Mouse (Mus musculus) ES-E14 (cell line): ENCODE data around the gene Sfxn5. TPM values are rescaled to one million over a fixed set of nuclear protein-coding genes. Genes with fewer than 3 reads are reported as not detected.

Experiments
- DNase-seq: peaks from one replicate; pipeline ENCODE4 v3.0.0-alpha.2; 2013; ENCODE audit warnings: low read depth, low spot score
- H3K27ac ChIP-seq: 2 replicates; pipeline ENCODE4 v1.5.1; 2012; ENCODE audit warnings: low read depth, mild to moderate bottlenecking, low read length, moderate library complexity, mixed read lengths; ENCODE audit not compliant: poor library complexity, insufficient read depth, severe bottlenecking
- H3K36me3 ChIP-seq: 2 replicates; pipeline ENCODE4 v1.6.1; 2012; ENCODE audit warnings: mild to moderate bottlenecking, low read length, moderate library complexity, mixed read lengths; ENCODE audit not compliant: control insufficient read depth, poor library complexity, insufficient read depth, severe bottlenecking
- H3K4me1 ChIP-seq, 2 experiments: fragments of 150-350 bp in 1 of 2; sonication (generic) in 1 of 2; 2 replicates each; pipeline ENCODE4 v1.6.1; 2012; ENCODE audit warnings: low read length in 2 of 2, mild to moderate bottlenecking in 1 of 2, mixed read lengths in 1 of 2; ENCODE audit not compliant: control insufficient read depth in 2 of 2, insufficient read depth in 2 of 2, poor library complexity in 1 of 2
- H3K4me3 ChIP-seq, 2 experiments: fragments of 150-350 bp in 1 of 2; sonication (generic) in 1 of 2; 2 replicates each; pipeline ENCODE4 v1.5.1; 2012; ENCODE audit warnings: low read length in 2 of 2, low read depth in 1 of 2, mild to moderate bottlenecking in 1 of 2, mixed read lengths in 1 of 2; ENCODE audit not compliant: insufficient read depth in 1 of 2, poor library complexity in 1 of 2, severe bottlenecking in 1 of 2
- H3K9ac ChIP-seq: 2 replicates; pipeline ENCODE4 v1.6.1; 2012; ENCODE audit warnings: low read depth, mild to moderate bottlenecking, low read length, mixed read lengths; ENCODE audit not compliant: poor library complexity, insufficient read depth, severe bottlenecking
- H3K9me3 ChIP-seq: fragments of 150-350 bp; sonication (generic); 2 replicates; pipeline ENCODE4 v1.6.1; 2012; ENCODE audit warnings: low read depth, mild to moderate bottlenecking, low read length; ENCODE audit not compliant: control insufficient read depth, insufficient read depth
- CHD2 ChIP-seq: IDR thresholded peaks from 2 replicates; pipeline ENCODE4 v1.6.1; 2014; ENCODE audit warnings: mild to moderate bottlenecking, low read depth, low read length, inconsistent platforms
- HCFC1 ChIP-seq: IDR thresholded peaks from 2 replicates; pipeline ENCODE4 v1.6.1; 2012; ENCODE audit warnings: low read length, inconsistent platforms, borderline replicate concordance; ENCODE audit not compliant: insufficient read depth
- MAFK ChIP-seq: IDR thresholded peaks from 2 replicates; pipeline ENCODE4 v1.6.1; 2014; ENCODE audit warnings: mild to moderate bottlenecking, low read depth, low read length, inconsistent platforms; ENCODE audit not compliant: insufficient read depth
- ZC3H11A ChIP-seq: IDR thresholded peaks from 2 replicates; pipeline ENCODE4 v1.6.1; 2012; ENCODE audit warnings: low read depth, mild to moderate bottlenecking, inconsistent platforms, low read length, borderline replicate concordance
- ZNF384 ChIP-seq: IDR thresholded peaks from 2 replicates; pipeline ENCODE4 v1.6.1; 2012; ENCODE audit warnings: low read depth, low read length, inconsistent platforms
- in situ Hi-C, 2 experiments: fragments of 600-800 bp; cut with MboI; formaldehyde crosslinking; loops; one replicate each; pipeline ENCODE4 v1.15.1; 2025; ENCODE audit warnings: low sequenced_read_pairs in 2 of 2, inconsistent platforms in 1 of 2; ENCODE audit not compliant: unreplicated experiment in 2 of 2
- total RNA-seq: library from RNA; depleted of rRNA; stranded (reverse); fragments of 300-350 nt; gene quantifications from 2 replicates; pipeline ENCODE4 v1.2.3, GENCODE M21; 2012

The Sfxn5 gene
- total RNA-seq, 1 experiment: 4.9 TPM

DNA sequence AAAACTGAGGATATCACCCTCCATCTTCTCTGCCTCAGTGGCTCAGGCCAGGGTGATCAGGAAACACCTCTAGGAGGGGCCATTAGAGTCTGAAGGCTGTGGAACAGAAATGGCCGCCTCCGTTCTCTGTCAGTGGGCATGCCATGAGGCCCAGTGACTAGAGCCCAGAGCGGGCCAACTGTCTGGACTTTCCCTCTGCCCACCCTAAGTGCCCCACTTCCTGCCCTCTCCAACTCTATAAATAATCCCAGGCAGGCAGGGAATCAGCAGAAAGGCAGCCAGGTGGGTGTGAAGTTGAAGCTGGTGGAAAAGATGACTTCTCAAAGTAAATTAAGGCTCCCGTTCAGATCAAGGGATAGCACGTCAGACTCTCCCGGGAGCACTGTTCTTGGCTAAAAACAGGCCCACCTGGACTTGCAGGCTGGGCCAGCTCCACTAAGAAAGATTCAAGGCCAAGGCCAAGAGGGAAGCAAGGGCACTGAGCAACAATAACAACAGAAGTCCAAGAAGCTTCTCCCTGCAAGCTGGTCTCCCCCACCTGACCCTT, 38.7 kb upstream of the Sfxn5 start:
- H3K9me3 ChIP-seq: no peaks in the 10 kb centered on the region
- DNase-seq: no peak
- in situ Hi-C loops: no loop called here
- no peak overlapping the region for H3K4me3 ChIP-seq
- H3K36me3 ChIP-seq: no peaks in the 10 kb centered on the region
- no peak overlapping the region for H3K27ac ChIP-seq
- H3K9ac ChIP-seq: no peak overlapping the region
- TF ChIP-seq CHD2 (no peak), MAFK (no peak), HCFC1 (no peak), ZC3H11A (no peak), ZNF384 (no peak)
- peaks cover 2 to 3% of the 10 kb centered on the region in 2 experiments; a peak in 1 of 4 replicates for H3K4me1 ChIP-seq

DNA sequence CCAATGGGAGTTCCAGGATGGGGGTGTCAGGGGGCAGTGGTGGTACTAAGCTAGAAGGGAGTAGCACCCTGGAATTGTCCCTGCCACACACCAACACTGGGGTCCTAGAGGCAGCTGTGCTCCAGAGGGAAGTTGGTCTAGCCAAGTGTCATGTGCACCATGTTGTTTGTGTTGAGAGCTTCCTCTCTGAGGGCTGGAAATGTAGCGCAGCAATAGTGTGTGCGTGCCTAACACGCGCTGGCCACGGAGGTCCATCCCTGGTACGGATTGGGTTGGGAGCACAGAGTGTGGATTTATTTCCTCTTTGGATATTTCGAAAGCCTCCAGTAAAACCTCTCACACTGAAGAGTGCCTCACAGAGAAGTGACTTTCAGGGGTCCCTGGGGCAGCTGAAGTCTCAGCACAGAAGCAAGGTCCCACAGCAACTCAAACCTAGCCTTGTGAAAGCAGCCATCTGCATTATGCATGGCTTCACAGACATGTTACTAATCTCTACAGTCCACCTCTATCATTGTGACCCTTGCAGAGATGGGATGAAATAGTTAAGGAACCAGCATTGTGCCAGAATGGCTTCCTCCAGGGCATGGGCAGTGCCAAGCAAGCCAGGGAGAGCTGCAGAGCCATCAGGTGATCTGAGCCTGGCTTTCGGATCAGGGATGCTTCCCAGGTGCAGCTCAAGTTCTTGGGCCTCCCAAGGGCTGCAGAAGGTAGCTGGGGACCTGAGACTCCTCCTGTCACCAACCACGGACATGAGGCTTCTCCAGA, 37.6 kb upstream of the Sfxn5 start:
- no peaks in the 10 kb centered on the region for H3K9me3 ChIP-seq
- no peak overlapping the region for H3K9ac ChIP-seq
- in situ Hi-C loops: no loop called here
- H3K27ac ChIP-seq: no peak overlapping the region
- DNase-seq: no peak
- no peak overlapping the region for H3K4me3 ChIP-seq
- TF ChIP-seq HCFC1: no peak
- no peak for TF ChIP-seq MAFK
- no peak for TF ChIP-seq ZC3H11A
- TF ChIP-seq CHD2: no peak
- TF ChIP-seq ZNF384: no peak
- peaks cover 2 to 3% of the 10 kb centered on the region in 2 experiments; a peak in 1 of 4 replicates for H3K4me1 ChIP-seq
- no peaks in the 10 kb centered on the region for H3K36me3 ChIP-seq

DNA sequence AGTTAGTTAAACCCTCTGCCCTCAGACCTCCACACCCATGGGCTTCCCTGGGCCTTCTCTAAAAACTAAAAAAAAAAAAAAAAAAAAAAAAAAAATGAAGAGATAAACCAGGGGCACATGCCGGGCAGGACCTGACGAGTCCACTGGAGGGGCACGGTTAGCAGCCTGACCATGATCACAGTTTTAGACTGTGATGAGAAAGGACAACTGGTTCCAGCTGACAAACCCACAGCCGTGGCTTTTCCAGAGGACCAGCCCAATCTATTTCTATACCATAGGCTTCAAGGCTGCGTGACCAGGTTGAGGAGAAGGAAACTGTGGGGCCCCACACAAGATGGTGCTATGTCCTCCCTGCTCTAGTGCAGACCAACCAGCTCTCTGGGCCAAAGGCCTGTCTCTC, 36.8 kb upstream of the Sfxn5 start:
- H3K4me3 ChIP-seq: no peak overlapping the region
- peaks cover 0 to 2% of the 10 kb centered on the region in 2 experiments; a peak in 1 of 4 replicates for H3K4me1 ChIP-seq
- no peak for TF ChIP-seq MAFK
- no peak for TF ChIP-seq ZC3H11A
- TF ChIP-seq CHD2: no peak
- no peak for TF ChIP-seq ZNF384
- no peak for TF ChIP-seq HCFC1
- no peak overlapping the region for H3K27ac ChIP-seq
- no peaks in the 10 kb centered on the region for H3K36me3 ChIP-seq
- H3K9ac ChIP-seq: no peak overlapping the region
- in situ Hi-C loops: no loop called here
- H3K9me3 ChIP-seq: no peaks in the 10 kb centered on the region
- no peak for DNase-seq

DNA sequence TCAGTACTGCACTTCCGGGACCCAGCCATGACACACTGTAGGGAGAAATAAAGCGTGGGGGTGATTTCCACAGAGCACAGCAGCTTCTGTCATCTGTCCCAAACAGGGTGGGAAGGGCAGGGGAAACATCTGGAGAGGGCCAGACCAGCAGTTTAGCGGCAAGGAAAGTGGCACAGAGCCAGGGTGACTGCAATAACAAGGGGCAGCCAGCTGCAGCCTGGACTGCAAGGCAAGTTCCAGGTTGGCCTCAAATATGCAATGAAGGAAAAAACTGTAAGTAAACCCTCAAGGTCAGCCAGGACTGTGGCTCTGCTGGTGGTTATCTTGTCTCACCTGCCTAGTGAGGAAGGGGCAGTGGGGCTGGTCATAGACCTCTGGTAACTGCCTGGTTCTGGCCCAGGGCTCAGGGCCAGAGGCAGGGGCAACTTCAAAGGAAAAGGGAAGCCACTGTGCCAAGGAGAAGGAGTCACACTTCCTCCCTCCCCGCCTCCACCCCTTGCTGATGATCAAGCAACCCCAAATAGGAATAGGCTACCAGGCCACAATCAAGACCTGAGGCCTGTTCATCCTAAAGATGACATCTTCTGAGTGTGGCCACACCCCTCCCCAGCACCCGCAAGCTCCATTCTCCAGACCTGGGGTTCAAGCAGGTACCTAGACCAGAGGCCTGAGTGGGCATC, 36.1 kb upstream of the Sfxn5 start:
- H3K4me3 ChIP-seq: no peak overlapping the region
- no peak overlapping the region for H3K27ac ChIP-seq
- no peak overlapping the region for H3K9ac ChIP-seq
- no peaks in the 10 kb centered on the region for H3K9me3 ChIP-seq
- H3K4me1 ChIP-seq: peaks cover 0 to 2% of the 10 kb centered on the region in 2 experiments; a peak in 1 of 4 replicates
- in situ Hi-C loops: no loop called here
- DNase-seq: no peak
- H3K36me3 ChIP-seq: no peaks in the 10 kb centered on the region
- no peak for TF ChIP-seq ZC3H11A
- no peak for TF ChIP-seq CHD2
- TF ChIP-seq HCFC1: no peak
